Mouse (Mus musculus): ENCODE data around the gene Faf1.

The Faf1 gene

GRCm38 (mm10) chr4:109963570-109964279 lies 287.3 kb downstream of the Faf1 start:
- no peak for DNase-seq (ENCODE audit: low read depth, low spot score)
- 0 out of 2 replicates have a peak, but pooled peaks cover 3% of the 10 kb centered on the region for H3K36me3 ChIP-seq (ENCODE audit: control insufficient read depth, insufficient read depth, low read length, poor library complexity, severe bottlenecking)
- no peaks in the 10 kb centered on the region for H3K27me3 ChIP-seq (ENCODE audit: control insufficient read depth, insufficient read depth, low read length, poor library complexity, severe bottlenecking)

- DNase-seq (ENCODE audit: low read depth, low spot score): no peak
- Histone ChIP-seq H3K27me3 (ENCODE audit: control insufficient read depth, insufficient read depth, low read length, poor library complexity, severe bottlenecking) (no peaks in the 10 kb centered on the region), H3K36me3 (ENCODE audit: control insufficient read depth, insufficient read depth, low read length, poor library complexity, severe bottlenecking) (no peaks in the 10 kb centered on the region)
These were observed 293.2 kb downstream of the Faf1 start for GRCm38 (mm10) chr4:109969561-109969960.

DNA sequence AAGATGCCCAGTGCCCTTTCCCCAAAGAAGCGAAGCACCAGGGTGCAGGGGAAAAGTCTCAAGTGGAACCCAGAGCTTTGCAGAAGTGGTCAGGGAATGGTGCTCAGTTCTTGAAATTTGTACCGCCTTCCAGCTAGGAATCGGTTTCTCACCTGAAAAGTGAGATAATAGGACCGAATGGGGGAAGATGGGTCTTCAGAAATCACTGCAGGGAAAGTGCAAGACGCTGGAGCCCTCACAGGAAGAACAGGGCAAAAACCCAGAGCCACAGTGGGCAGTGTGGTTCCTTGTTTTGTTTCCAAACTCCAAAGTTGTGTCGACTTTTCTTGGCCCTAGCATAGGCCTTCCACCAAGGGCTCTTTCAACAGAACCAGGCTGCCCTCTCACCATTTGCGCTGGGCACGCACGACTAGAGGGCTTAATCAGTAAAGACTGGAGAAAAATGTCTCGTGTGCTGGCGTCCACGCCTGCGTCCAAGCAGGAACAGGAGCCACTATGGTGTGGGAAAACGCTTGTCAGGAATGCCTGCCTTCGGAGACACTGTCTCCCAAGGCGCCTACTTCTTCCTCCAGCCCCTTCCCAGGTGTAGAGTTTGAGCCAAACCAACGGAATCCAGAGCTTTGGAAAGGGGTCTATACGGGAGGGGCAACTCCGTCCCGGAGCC lies 297.7 kb downstream of the Faf1 start:
- no peak for DNase-seq (ENCODE audit: low read depth, low spot score)
- H3K27me3 ChIP-seq (ENCODE audit: control insufficient read depth, insufficient read depth, low read length, poor library complexity, severe bottlenecking): no peaks in the 10 kb centered on the region; the same call in none of the 2 replicates

DNA sequence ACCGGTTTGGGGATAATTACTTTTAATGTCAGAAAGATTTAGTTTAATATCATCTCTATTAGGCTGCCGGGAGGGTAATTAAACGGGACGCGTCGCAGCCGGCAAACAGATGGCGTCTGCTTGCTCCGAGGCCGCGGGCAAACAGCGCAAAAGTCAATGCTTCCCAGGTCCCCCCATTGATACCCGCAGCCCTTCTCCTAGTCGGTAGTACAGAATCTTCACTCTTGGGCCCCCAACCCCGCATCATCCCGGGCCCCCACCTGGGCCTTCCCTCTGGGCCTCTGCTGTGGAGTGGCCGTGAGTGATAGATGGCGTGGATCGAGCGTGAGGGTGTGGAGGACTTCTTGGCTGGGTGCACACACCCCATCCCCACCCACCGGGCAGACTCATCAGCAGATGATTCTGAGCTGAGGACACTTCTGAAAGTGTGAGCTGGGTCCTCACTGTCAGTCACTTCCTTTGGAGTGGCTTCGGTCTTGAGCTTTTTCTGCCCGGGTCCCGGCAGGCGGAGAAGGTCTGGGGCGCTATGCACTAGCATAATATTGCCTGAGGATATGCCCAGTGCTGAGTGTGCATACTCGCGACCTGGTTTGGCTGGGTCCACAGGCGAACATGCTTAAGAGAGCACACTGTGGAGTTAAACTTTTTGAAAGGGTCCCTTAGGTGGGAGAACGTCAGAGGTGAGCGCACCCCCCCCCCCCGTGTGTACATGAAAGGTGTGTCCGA lies 298.4 kb downstream of the Faf1 start:
- Histone ChIP-seq H3K36me3 (ENCODE audit: control insufficient read depth, insufficient read depth, low read length, poor library complexity, severe bottlenecking) (no peaks in the 10 kb centered on the region), H3K27me3 (ENCODE audit: control insufficient read depth, insufficient read depth, low read length, poor library complexity, severe bottlenecking) (no peaks in the 10 kb centered on the region; the same call in none of the 2 replicates)
- no peak for DNase-seq (ENCODE audit: low read depth, low spot score)

More for the DNA sequence above, 297.7 kb downstream of the Faf1 start:
- no peaks in the 10 kb centered on the region for H3K36me3 ChIP-seq (ENCODE audit: control insufficient read depth, insufficient read depth, low read length, poor library complexity, severe bottlenecking)

DNA sequence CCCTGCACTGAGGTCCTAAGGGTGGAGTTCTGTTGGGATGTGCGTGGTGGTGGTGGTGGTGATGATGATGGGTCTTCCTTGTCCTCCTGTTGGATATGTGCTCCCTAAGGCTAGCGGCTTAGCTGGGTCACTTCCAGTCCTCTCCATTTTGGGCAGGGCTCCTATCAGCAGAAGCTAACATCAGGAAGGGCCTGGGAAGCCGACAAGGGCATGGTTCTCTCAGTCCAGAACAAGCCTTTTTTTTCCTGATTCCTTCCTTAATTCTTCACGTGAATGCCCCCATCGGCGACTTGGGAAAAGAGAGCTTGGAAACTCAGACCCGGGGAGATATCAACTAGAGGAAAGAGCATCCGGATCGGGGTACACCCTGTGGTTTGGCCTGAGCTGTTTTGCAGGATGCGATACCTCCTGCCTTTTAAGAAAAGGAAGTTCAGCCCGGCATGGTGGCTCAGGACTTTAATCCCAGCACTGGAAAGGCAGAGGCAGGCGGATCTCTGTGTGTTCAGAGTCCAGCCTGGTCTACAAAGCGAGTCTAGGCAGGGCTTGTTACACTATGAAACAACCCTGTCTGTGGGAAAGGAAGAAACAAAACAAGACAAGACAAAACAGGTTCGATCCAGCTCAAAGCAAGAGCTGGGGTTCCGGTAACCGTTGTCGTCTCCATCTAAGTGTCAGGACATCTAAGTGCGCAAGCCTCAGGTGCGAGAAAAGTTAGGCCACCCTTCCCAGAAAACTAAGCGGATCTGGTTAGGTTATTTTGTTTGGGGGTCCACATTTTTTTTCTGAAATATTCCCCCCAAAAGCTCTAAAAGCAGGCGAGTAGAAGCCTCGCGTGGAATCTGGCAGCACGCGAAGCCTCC lies 299.2 kb downstream of the Faf1 start:
- no peak for DNase-seq (ENCODE audit: low read depth, low spot score)
- Histone ChIP-seq H3K27me3 (ENCODE audit: control insufficient read depth, insufficient read depth, low read length, poor library complexity, severe bottlenecking) (no peaks in the 10 kb centered on the region; the same call in none of the 2 replicates), H3K36me3 (ENCODE audit: control insufficient read depth, insufficient read depth, low read length, poor library complexity, severe bottlenecking) (no peaks in the 10 kb centered on the region)

- DNase-seq (ENCODE audit: low read depth, low spot score): no peak
- H3K36me3 ChIP-seq (ENCODE audit: control insufficient read depth, insufficient read depth, low read length, poor library complexity, severe bottlenecking): no peaks in the 10 kb centered on the region
- no peaks in the 10 kb centered on the region; the same call in none of the 2 replicates for H3K27me3 ChIP-seq (ENCODE audit: control insufficient read depth, insufficient read depth, low read length, poor library complexity, severe bottlenecking)
These were observed 300.1 kb downstream of the Faf1 start for GRCm38 (mm10) chr4:109976273-109977147.

DNA sequence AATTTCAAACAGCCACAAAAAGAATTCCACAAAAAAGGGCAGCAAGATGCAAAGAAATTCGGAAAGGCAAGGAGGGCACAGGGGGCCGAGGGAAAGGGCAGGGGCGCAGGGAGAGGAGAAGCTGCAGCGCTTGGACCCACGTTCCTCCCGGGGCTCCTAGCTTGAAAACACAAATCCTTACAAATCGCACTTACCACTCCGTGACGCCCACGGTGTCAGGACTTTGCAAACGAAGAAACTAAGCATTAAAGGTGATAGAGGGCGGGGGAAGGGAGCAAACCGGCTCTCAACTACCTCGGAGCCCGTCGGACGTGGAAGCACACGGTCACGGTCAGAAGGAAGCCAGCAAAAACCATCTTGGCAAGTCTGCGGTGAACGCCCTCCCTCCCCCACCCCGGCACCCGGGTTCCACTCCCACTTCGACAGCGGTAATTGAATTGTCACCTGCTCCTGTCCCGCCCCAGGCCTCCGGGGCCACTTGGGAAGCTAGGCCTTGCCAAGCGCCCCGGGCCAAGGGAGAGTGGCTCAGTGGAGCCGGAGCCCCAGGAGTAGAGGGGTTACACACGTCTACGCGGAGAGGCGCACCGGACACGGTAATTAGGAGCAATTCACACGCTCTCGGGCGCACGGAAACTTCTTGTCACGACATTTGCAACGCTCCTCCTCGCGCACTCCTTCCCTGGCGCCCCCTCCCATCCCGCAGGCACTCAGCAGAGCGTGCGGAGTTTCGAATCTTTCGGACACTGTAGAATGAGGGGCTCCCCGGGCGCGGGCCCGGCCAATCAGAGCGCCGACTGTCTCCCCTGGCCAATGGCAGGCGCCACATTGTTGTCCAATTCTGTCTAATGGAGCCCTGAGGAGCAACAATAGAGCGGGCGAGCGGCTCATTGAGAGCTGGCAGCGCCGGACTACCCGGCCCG lies 301.0 kb downstream of the Faf1 start, which contains the start of gene Dmrta2:
Gene Dmrta2 (plus strand): TSS at position 906 of the 920 bp plus-strand sequence.
- Histone ChIP-seq H3K36me3 (ENCODE audit: control insufficient read depth, insufficient read depth, low read length, poor library complexity, severe bottlenecking) (no peaks in the 10 kb centered on the region), H3K27me3 (ENCODE audit: control insufficient read depth, insufficient read depth, low read length, poor library complexity, severe bottlenecking) (no peaks in the 10 kb centered on the region; the same call in none of the 2 replicates)
- DNase-seq (ENCODE audit: low read depth, low spot score): no peak

DNA sequence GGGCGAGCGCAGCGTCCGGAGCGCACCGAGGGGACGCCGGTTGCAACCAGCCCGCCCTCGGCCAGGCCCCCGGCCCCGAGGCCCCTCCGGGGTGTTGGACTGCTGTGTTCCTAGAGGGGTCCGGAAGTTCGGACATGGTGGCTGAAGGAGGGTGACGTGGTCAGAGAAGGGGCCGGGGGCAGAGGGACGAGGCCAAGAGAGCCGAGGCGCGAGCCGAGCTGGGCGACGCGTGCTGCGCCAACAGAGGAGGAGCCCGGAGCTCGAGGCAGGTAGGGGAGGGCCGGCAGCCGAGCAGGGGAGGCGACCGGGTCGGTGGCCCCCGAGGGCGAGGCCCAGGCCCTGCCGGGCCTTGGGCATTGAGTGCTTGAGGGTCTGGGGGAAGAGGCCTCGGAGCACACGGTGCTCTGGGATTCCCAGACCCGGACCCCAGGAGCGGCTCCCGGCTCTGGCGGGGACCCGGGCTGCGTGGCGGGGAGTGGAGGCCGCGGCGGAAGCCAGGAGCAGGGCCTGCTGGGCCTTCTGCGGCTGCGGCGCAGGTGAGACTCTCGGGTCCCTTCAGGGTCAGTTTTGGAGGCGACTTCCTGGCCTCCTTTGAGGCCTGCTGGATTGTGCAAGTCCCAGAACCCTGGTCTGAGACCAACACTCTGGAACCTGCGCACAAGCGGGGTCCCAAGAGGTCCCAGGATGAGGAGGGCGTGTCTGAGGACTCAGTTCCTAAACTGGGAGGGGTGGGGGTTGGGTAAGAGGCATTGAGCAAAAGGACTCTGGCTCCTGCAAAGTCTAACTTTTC lies 301.9 kb downstream of the Faf1 start:
- no peak for DNase-seq (ENCODE audit: low read depth, low spot score)
- H3K36me3 ChIP-seq (ENCODE audit: control insufficient read depth, insufficient read depth, low read length, poor library complexity, severe bottlenecking): no peaks in the 10 kb centered on the region
- H3K27me3 ChIP-seq (ENCODE audit: control insufficient read depth, insufficient read depth, low read length, poor library complexity, severe bottlenecking): no peaks in the 10 kb centered on the region; the same call in none of the 2 replicates

DNA sequence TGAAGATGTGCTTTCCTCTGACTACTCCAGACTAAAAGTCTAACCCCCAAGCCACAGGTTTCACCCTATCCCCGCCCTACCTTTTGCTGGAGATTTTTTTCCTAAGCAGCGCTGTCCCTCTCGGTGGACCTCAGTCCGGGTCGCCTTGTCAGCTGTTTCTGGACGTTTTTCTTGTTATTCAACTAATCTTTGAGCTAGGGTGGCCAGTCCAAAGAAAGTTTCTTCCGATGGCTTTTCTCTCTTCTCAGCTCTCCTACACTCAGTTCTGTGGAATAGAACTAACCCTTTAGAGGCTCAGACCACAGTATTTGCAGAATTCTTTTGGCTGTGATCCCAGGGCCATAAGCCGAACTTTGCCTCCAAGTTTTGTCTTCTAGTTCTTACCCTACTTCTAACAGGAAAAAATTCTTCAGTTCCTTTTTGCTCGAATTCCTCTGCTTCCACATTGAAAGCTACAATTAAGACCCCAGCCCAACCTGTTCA lies 302.5 kb downstream of the Faf1 start:
- no peaks in the 10 kb centered on the region for H3K36me3 ChIP-seq (ENCODE audit: control insufficient read depth, insufficient read depth, low read length, poor library complexity, severe bottlenecking)
- DNase-seq (ENCODE audit: low read depth, low spot score): no peak
- no peaks in the 10 kb centered on the region; the same call in none of the 2 replicates for H3K27me3 ChIP-seq (ENCODE audit: control insufficient read depth, insufficient read depth, low read length, poor library complexity, severe bottlenecking)

- Histone ChIP-seq H3K36me3 (ENCODE audit: control insufficient read depth, insufficient read depth, low read length, poor library complexity, severe bottlenecking) (no peaks in the 10 kb centered on the region), H3K27me3 (ENCODE audit: control insufficient read depth, insufficient read depth, low read length, poor library complexity, severe bottlenecking) (no peaks in the 10 kb centered on the region; the same call in none of the 2 replicates)
- DNase-seq (ENCODE audit: low read depth, low spot score): no peak
These were observed 303.3 kb downstream of the Faf1 start for GRCm38 (mm10) chr4:109979461-109980320.

DNA sequence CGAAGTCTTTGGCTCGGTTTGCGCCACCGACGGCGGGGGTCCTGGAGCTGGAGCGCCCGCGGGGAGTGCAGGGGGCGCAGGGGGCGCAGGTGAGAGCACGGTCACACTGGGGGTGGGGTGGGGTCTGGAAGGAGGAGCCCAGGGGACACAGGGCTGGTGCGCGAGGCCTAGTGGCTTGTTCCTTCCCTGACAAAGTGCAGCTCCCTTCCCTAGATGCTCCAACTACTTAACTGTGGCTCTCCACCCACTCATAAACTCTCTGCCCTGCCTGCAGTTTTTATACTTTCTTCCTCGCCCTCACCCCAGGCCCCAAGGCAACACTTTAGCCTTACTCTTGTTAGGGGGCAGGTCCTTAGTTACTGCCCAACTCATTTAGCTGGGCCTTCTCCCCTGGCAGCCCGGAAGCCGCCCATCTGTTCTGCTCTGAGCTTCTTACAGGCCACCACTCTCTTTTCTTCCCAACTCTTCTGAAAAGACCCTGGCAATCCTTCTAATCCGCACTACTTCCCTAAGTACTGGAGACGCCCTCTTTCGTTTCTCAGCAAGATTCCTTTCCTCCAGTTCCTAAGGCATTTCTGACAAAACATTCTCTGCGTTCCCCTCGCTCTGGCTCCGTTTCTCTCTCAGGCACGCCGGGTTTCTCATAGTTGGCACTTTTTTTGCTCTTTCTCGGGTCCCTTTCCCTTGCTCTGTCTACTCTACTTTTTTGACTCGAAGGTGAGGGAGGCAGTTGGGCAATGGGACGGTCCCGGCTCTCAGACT lies 304.1 kb downstream of the Faf1 start:
- Histone ChIP-seq H3K36me3 (ENCODE audit: control insufficient read depth, insufficient read depth, low read length, poor library complexity, severe bottlenecking) (no peaks in the 10 kb centered on the region), H3K27me3 (ENCODE audit: control insufficient read depth, insufficient read depth, low read length, poor library complexity, severe bottlenecking) (no peaks in the 10 kb centered on the region; the same call in none of the 2 replicates)
- no peak for DNase-seq (ENCODE audit: low read depth, low spot score)

Data from splenic B cell, adult 2 months (primary cell).